Mouse (Mus musculus): Measurements from ENCODE around the gene Foxp2. TPM values are rescaled to one million over a fixed set of nuclear protein-coding genes. Genes with fewer than 3 reads are reported as not detected.

The Foxp2 gene
- polyA plus RNA-seq (2012; rRNA removed) (23.2 and 34.1 TPM in 2 replicates), polyA plus RNA-seq (2014; fragmentation: Nextera tagmentation; extraction: Ambion mirVana) (24.9 and 40.2 TPM in 2 replicates)

DNA sequence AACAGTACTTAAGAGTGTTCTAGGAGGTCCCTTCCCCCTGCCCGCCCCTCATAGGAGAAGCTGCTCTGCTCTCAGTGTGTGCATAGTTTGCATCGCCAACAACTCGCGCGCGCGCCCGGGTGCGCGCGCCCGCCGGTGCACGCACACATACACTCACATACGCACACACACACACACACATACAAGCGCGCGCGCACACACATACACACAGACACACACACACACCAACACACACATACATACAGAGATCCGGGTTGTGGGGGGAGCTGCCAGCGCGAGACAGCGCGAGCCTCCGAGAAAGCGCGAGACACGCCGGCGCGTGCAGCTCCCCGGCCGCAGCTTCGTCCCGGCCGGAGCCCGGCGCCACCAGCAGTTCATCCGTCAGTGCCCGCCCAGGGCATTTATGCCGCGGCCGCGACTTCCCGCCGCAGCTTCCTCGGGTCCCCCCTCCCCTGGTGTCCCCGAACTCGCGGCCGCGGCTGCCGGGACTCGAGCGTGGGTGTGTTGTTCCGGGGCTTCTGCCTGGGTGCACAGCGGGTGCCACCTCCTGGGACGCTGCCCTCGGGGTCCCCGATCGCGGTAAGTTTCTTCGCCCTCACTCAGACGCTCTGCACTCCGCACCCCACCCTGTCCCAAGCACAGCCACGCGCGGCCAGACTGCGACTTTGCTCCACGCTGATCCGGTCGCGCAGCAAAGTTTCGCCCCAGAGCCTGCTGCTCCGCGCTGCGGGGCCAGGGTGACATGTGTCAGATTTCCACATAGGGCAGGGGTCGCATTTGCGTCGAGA is at the start of gene Foxp2:
Gene Foxp2 (plus strand): TSS at position 167 of the 788 bp plus-strand sequence.
- no peaks in the 10 kb centered on the region for H3K9me3 ChIP-seq (ENCODE audit: control insufficient read depth, low read length)
- ATAC-seq (ENCODE audit: low FRiP score, low read depth) (peak; percentile 74), DNase-seq (ENCODE audit: low spot score) (peak; percentile 67)
- peak within 1 kb of the TSS; percentile 95 for H3K9ac ChIP-seq (ENCODE audit: low read depth, low read length, severe bottlenecking)
- H3K4me3 ChIP-seq (replicated peaks; ENCODE audit: low read length): peak within 1 kb of the TSS; percentile 85
- no peak for TF ChIP-seq POLR2A (IDR thresholded peaks at IDR 0.05; ENCODE audit: borderline replicate concordance, extremely low read depth, insufficient read depth, insufficient read length)
- H3K36me3 ChIP-seq (ENCODE audit: control insufficient read depth, insufficient read depth, low read length): no peaks in the 10 kb centered on the region
- WGBS: under 1% methylated on average over 78 of the region's 80 CpGs
- H3K4me1 ChIP-seq (ENCODE audit: control insufficient read depth, insufficient read depth, low read length): peaks cover 22% of the 10 kb centered on the region
- H3K4me2 ChIP-seq (replicated peaks; ENCODE audit: low read depth, low read length, severe bottlenecking): peak within 1 kb of the TSS; percentile 86
- H3K27ac ChIP-seq (replicated peaks; ENCODE audit: low read depth, low read length): peak within 1 kb of the TSS; percentile 95
- no peaks in the 10 kb centered on the region for H3K27me3 ChIP-seq (ENCODE audit: control insufficient read depth, insufficient read depth, low read length)

GRCm38 (mm10) chr6:14885199-14885598 is 15.9 kb upstream of the Foxp2 start:
- H3K36me3 ChIP-seq (ENCODE audit: control insufficient read depth, insufficient read depth, low read length): no peaks in the 10 kb centered on the region
- no peak overlapping the region for H3K27ac ChIP-seq (replicated peaks; ENCODE audit: low read depth, low read length)
- H3K4me3 ChIP-seq (replicated peaks; ENCODE audit: low read length): no peak overlapping the region
- H3K9ac ChIP-seq (ENCODE audit: low read depth, low read length, severe bottlenecking): no peak overlapping the region
- H3K27me3 ChIP-seq (ENCODE audit: control insufficient read depth, insufficient read depth, low read length): no peaks in the 10 kb centered on the region
- DNase-seq (ENCODE audit: low spot score) (no peak), ATAC-seq (ENCODE audit: low FRiP score, low read depth) (no peak)
- no peak overlapping the region for H3K4me2 ChIP-seq (replicated peaks; ENCODE audit: low read depth, low read length, severe bottlenecking)
- no peaks in the 10 kb centered on the region for H3K4me1 ChIP-seq (ENCODE audit: control insufficient read depth, insufficient read depth, low read length)
- H3K9me3 ChIP-seq (ENCODE audit: control insufficient read depth, low read length): no peaks in the 10 kb centered on the region
- no peak for TF ChIP-seq POLR2A (IDR thresholded peaks at IDR 0.05; ENCODE audit: borderline replicate concordance, extremely low read depth, insufficient read depth, insufficient read length)

- DNase-seq (ENCODE audit: low spot score) (peak; percentile 49), ATAC-seq (ENCODE audit: low FRiP score, low read depth) (no peak)
- 10% methylated on average over 2 of the region's 2 CpGs for WGBS
- no peak overlapping the region for H3K4me3 ChIP-seq (replicated peaks; ENCODE audit: low read length)
- no peaks in the 10 kb centered on the region for H3K9me3 ChIP-seq (ENCODE audit: control insufficient read depth, low read length)
- no peak overlapping the region for H3K4me2 ChIP-seq (replicated peaks; ENCODE audit: low read depth, low read length, severe bottlenecking)
- no peaks in the 10 kb centered on the region for H3K27me3 ChIP-seq (ENCODE audit: control insufficient read depth, insufficient read depth, low read length)
- H3K27ac ChIP-seq (replicated peaks; ENCODE audit: low read depth, low read length): no peak overlapping the region
- peaks cover 17% of the 10 kb centered on the region for H3K4me1 ChIP-seq (ENCODE audit: control insufficient read depth, insufficient read depth, low read length)
- no peaks in the 10 kb centered on the region for H3K36me3 ChIP-seq (ENCODE audit: control insufficient read depth, insufficient read depth, low read length)
- TF ChIP-seq POLR2A (IDR thresholded peaks at IDR 0.05; ENCODE audit: borderline replicate concordance, extremely low read depth, insufficient read depth, insufficient read length): no peak
- H3K9ac ChIP-seq (ENCODE audit: low read depth, low read length, severe bottlenecking): no peak overlapping the region
Measured at GRCm38 (mm10) chr6:14897028-14897427, 4.1 kb upstream of the Foxp2 start.

DNA sequence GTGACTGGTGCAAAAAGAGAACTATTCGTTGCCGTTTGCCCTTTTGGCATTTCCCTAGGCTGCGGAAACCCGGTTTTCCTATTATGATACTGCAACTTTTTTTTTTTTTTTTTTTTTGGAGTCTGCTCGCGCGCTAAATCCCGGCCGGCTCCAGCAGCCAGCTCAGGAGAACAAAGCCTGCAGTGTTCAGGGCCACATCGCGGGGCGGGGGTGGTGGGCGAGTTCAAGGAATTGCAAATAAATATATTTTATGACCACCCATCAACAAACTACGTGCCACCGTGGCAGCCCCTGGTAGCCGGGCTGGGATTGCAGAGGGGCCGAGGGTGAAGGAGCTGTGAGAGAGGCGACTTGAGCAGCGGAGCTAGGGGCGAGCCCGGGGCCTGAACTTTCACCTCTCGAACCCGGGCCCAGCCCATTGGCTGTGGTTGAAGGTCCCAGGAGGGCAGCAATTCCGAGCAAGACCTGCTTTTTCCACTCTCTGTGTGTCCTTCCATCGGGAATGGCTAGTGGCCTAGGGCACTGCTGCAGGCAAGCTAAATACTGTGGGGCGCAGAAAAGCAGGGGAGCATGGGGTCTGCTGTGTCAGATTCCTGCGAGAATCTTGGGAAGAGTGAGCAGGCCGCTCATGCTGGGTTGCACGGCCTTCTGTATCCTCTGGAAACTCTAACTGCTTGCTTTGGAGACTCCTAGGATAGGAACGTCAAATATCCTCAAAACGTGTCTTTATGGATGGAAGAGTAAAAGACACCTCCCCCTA is 2.9 kb upstream of the Foxp2 start:
- no peaks in the 10 kb centered on the region for H3K9me3 ChIP-seq (ENCODE audit: control insufficient read depth, low read length)
- peak overlapping the region; percentile 95 for H3K27ac ChIP-seq (replicated peaks; ENCODE audit: low read depth, low read length)
- peak overlapping the region; percentile 86 for H3K4me2 ChIP-seq (replicated peaks; ENCODE audit: low read depth, low read length, severe bottlenecking)
- no peaks in the 10 kb centered on the region for H3K36me3 ChIP-seq (ENCODE audit: control insufficient read depth, insufficient read depth, low read length)
- peaks cover 17% of the 10 kb centered on the region for H3K4me1 ChIP-seq (ENCODE audit: control insufficient read depth, insufficient read depth, low read length)
- 0 out of 2 replicates have a peak, but pooled peaks have one; percentile 14 for ATAC-seq (ENCODE audit: low FRiP score, low read depth)
- H3K9ac ChIP-seq (ENCODE audit: low read depth, low read length, severe bottlenecking): peak overlapping the region; percentile 56
- peak; percentile 50 for DNase-seq (ENCODE audit: low spot score)
- peak overlapping the region; percentile 85 for H3K4me3 ChIP-seq (replicated peaks; ENCODE audit: low read length)
- no peak for TF ChIP-seq POLR2A (IDR thresholded peaks at IDR 0.05; ENCODE audit: borderline replicate concordance, extremely low read depth, insufficient read depth, insufficient read length)
- 4% methylated on average over 31 of the region's 31 CpGs for WGBS
- H3K27me3 ChIP-seq (ENCODE audit: control insufficient read depth, insufficient read depth, low read length): no peaks in the 10 kb centered on the region

DNA sequence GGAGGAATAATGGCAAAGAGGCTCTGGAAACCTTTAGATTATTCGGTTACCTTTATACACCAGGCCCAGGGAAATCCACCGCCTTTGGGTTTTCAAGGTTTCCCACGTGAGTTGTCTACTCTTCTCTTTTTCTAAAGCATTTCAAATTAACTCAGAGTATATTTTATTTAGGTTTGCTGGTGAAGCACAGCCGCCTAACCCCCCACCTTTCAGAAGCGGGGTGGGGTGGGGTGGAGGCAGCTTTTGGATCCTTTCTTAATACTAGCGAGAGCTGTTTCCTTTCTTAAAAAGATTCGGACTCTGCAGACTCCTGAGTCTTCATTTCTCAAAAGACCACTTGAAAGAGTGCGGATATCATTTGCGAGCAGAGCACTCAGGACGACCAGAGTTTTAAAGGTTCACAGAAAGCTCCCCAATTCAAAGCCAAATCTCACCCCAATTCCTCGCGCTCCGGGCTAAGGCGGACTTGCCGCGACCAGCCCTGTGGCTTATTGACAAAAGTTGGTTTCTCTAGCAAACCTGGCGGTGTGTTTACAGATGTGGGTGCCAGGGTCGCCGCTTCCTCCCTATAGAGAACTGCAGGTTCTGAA is 2.0 kb upstream of the Foxp2 start:
- H3K9ac ChIP-seq (ENCODE audit: low read depth, low read length, severe bottlenecking): peak overlapping the region; percentile 95; the same call in 1 of the 2 replicates
- 8% methylated on average over 19 of the region's 19 CpGs for WGBS
- no peaks in the 10 kb centered on the region for H3K27me3 ChIP-seq (ENCODE audit: control insufficient read depth, insufficient read depth, low read length)
- H3K36me3 ChIP-seq (ENCODE audit: control insufficient read depth, insufficient read depth, low read length): no peaks in the 10 kb centered on the region
- H3K4me3 ChIP-seq (replicated peaks; ENCODE audit: low read length): peak overlapping the region; percentile 85
- H3K4me1 ChIP-seq (ENCODE audit: control insufficient read depth, insufficient read depth, low read length): peaks cover 22% of the 10 kb centered on the region
- peak overlapping the region; percentile 95 for H3K27ac ChIP-seq (replicated peaks; ENCODE audit: low read depth, low read length)
- DNase-seq (ENCODE audit: low spot score) (no peak), ATAC-seq (ENCODE audit: low FRiP score, low read depth) (no peak)
- H3K9me3 ChIP-seq (ENCODE audit: control insufficient read depth, low read length): no peaks in the 10 kb centered on the region
- peak overlapping the region; percentile 86 for H3K4me2 ChIP-seq (replicated peaks; ENCODE audit: low read depth, low read length, severe bottlenecking)
- TF ChIP-seq POLR2A (IDR thresholded peaks at IDR 0.05; ENCODE audit: borderline replicate concordance, extremely low read depth, insufficient read depth, insufficient read length): no peak

Data from limb, embryonic 14.5 days (tissue).